Mouse (Mus musculus): ENCODE measurements at regions not wholly inside any gene's neighbourhood (a gene's known extent, or its start where the extent isn't known, plus 50 kb on each side); places are given as distances from the start of the nearest gene placed in this dataset.

DNA sequence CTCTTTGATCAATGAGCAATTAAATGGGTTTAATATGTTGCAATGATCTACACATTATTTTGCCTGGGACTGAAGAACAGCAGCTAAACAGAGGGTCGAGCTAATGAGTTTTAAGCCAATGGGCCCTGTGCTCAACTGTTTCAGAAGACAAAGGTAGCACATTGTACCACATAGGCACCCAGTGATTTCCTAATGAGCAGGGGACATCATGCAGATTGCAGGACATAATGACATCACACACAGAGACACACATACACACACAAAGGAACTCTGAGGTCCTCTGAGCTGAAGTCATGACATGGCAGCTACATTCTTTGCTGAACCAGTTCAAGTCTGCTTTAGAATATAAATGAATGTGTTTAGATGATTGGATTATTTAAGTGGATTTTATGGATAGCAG, 71.9 kb downstream of the Zfp330 start:
- DNase-seq (ENCODE audit: low spot score in 2 of 2): no peak

DNA sequence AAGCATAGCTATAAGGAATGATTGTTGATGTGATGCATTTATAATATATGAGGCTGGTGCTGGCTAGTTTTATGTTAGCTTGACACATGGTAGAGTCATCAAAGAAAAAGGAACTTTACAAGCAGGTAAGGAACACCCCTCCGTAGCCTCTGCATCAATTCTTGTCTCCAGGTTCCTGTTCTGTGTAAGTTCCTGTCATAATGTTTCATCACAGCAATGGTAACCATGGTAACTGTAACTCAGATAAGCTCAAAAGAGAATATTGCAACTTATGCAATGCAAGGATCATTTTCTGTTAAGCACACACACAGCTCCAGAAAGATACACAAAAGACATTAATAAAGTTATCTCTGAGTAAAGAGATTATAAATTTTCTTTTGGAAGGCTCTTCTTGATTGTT, 73.5 kb downstream of the Zfp330 start:
- DNase-seq (ENCODE audit: low spot score in 2 of 2): no peak

DNA sequence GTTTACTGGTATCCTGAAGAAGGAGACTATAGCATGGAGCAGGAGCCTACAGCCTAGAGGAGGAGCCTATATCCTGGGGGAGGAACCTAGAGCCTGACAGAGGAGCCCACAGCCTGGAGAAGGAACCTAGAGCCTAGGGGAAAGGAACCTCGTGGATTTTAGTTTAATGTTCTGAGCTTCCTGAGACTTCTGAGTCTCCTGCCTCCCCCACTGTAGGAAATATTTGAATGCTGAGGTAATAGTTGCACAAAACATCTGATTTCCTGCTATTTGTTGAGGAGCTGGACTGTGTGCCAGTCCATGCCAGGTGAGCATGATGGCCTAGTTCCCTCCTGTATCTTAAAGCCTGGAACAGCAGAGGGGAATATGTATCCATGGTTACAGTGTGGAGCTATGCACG, 74.7 kb downstream of the Zfp330 start:
- peak; percentile 15 to 66 for DNase-seq (ENCODE audit: low spot score in 2 of 2)

DNA sequence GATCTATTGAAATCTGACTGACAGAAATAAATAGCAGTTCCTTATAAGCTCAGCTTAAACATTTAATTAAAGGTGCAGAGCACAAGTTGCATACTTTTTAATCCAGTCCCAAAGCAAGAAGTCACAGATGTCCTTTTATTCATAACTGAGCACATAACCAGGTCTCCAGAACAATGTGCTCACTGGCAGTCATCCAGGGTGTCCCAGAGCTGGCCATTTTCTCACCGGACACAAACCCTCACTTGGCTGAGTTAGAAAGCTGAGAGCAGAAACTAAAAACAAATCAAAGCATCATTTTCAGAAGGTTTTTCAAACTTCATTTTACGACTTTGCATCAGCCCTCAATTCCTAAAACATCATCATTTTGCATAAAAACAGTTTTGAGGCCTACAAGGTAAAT, 75.9 kb downstream of the Zfp330 start:
- DNase-seq (ENCODE audit: low spot score in 2 of 2): peak; percentile 35 to 47

DNA sequence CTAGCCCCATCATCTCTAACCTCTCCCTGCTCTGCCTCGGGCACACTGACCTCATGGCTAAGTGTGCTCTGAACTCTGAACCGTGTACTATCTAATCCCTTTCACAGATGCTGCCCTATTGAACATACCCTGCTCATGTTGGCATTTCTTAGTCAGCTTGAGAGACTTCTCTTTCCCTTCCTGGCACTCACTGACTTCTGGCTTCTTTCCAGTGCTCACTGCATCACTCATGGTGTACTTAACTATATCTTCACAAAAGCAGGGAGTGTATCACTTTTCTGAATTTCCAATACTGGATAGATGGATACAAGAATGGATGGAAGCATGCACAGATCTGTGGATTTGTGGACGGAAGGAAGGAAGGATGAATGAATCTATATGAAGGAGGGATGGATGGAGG, 80.9 kb downstream of the Zfp330 start:
- DNase-seq (ENCODE audit: low spot score in 2 of 2): no peak

DNA sequence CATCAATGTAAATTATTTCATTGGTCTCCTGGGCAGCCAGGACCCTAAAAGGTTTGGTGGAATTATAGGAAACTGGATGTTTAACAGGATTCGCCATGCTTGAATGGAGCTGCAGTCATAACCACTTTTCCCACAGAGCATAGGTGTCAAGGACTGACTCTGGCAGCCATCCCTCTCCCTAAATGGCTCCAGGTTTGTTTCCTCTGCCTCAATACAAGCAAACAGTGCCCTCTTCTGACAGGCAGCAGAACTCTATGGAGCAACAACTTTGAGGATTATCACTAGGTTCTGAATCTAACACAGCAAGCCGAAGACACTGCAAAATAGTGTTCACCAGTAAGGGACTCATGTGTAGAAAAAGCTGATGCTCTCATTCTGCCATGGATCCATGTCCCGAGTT, 84.6 kb downstream of the Zfp330 start:
- peak; percentile 7 to 42 for DNase-seq (ENCODE audit: low spot score in 2 of 2)

DNA sequence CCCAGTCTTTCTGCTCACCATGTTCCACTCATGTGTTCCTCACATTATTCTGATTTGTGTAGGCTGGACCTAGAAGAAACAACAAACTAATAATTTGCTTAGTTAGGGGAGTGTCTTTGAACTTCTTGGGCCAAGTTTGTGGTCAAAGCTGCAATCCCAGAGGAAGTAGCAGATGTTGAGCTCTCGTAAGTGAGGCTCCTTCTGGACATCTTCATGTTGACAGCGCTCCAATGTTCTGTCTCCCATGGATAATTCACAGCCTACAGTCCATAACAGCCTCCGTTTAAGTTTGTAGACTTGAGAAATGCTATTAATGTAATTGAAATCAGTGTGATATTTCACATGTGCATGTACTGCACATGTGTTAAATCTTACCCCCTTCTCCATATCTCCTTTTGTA, 88.0 kb downstream of the Zfp330 start:
- peak; percentile 54 to 57 for DNase-seq (ENCODE audit: low spot score in 2 of 2)

DNA sequence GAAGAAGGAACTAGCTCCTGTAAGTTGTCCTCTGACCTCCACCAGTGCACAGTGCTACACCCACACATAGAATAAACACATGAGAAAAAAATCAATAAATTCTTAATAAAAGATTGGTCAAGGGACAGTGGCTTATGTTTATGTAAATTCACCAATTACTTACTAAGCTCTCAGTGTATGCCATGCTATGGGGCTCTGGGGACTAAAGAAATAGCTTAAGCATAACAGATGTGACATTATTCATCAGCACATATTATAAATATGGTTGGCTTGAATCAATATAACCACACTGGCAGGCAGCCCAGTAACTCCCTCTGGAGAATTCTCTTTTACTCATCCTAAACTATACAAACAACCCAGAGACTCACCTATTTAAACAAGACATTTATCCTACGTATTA, 95.2 kb downstream of the Zfp330 start:
- DNase-seq (ENCODE audit: low spot score in 2 of 2): no peak

DNA sequence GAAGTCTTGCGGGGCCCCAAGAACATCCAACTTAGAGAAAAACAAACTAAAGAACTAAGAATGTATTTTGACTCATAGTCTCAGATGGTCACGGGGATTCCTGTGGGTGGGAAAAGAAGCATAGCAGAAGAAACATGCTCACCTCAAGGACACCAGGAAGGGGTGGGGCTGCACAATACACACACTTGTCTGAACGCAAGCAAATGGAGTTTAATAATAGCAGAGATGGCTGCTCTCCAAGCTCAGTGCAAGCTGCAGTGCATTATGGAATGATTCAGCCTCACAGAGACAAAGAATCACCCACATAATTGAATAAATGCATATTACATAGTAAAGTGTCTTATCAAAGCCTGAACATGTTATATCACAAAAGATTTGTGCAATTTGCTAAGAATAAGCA, 96.2 kb downstream of the Zfp330 start:
- DNase-seq (ENCODE audit: low spot score in 2 of 2): no peak

DNA sequence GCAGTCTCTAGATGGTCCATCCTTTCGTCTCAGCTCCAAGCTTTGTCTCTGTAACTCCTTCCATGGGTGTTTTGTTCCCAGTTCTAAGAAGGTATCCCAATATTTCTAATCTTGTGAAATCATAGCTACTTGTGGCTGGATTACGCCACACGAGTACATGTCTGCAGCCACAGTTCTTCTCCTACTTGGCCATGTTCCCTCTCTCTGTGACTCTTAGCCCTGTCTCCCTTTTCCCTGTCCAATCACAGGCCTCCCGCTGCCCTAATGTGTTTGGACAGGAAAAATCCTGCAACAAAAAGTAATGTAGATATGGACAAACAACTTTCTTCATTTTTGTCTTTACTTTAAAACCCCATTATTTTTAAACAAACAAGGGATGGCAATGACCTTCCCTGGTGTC, 104.7 kb downstream of the Zfp330 start:
- no peak for DNase-seq (ENCODE audit: low spot score in 2 of 2)

DNA sequence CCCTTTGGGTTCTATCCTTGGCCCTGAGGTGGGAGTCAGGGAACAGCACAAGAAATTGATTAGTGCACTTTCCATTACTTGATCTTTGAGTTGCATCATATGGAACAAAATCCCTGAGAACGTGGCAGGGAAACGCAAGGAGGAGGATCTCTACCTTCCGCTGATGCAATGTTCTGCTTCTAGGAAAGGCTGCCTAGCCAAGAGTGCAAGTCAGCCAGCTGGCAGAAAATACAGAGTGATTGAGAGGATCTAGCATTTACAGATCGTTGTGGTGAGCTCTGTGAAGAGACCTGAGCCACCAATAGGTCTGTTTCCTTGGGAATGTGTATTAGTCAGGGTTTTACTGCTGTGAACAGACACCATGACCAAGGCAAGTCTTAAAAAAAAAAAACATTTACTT, 108.8 kb downstream of the Zfp330 start:
- no peak for DNase-seq (ENCODE audit: low spot score in 2 of 2)

DNA sequence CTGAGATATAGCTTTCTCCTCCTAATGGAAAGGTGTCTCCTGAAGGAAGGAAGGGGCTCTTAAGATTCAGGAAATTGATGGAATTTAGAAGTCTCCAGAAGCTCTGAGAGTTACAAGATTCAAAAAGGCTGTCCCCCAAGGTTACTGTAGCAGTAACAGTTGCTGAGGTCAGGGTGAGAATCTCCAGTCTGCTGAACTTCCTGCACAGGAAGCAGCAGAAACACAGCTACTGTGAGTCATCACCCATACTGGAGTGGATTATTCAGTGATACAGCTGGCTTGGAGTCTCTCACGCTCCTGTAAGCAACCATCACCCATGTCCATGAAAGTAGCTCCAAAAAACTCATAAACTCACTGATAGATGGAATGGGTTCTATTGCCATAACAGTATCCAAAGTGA, 133.5 kb downstream of the Zfp330 start:
- peak in 1 of 2 experiments; percentile 20 for DNase-seq (ENCODE audit: low spot score in 2 of 2)

DNA sequence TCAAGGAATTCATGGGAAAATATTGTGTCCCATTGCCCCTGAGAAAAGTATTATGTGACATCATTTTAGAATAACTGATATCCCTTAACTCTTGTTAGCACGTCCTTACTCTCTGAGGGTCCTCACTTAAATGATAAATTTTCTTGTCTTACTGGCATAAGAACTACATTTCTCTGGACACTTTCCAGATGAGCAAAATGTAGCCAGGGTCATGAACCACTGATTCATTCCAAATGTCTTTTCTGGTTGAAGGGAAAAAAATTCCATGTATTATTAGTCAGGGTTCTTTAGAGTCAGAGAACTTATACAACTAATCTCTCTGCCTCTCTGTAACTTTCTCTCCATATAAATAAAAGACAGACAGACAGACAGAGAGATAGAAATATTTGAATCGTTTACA, 143.5 kb downstream of the Zfp330 start:
- DNase-seq (ENCODE audit: low spot score in 2 of 2): no peak

DNA sequence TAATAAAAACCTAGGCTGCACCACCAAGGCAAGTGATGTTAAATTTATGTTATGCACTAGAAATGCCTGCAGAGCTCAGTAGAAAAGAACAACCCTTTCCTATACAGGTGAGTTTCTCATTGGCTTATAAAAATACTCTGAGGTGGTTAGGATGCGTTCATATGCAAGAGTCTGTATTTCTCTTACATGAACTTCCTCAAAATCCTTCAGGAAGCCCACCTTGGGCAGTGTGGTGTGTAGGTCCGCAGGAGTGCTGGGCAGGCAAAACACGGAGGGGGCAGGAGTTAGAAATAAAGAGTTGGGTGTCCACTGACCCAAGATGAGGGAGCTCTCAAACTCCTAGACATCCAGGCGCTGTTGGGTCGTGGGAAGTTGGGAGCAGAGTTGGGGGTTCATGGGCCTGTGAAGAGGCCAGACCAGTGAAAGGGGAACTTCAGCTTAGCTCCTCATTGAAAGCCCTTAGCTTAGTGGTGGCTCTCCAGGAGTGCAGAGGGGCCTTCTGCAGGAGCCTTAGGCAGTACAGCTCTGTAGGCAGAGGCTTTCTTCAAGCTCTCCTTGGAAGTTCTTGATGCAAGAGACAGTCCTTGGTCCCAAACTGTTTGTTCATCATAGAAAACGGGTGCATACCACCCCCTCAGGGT, 150.0 kb downstream of the Zfp330 start:
- no peak for DNase-seq (ENCODE audit: low spot score in 2 of 2)

DNA sequence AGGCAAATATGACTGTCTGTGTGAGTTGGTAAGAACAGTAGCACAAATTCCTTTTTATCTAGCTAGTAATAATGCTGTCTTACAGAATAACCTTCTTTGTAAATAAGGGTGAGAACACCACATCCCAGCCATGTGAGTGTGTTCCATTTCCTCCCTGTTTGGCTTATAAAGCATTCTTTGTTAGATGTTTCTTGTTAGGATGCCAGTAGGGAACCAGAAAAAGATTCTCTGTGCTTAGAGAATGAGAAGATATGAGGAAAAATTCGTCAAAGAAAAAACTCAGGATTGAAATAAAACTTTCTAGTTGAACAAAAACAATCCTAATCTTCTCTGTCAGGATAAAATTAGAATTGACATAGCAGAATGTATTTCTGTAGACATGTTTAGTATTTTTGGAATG, 155.3 kb downstream of the Zfp330 start:
- no peak for DNase-seq (ENCODE audit: low spot score in 2 of 2)

DNA sequence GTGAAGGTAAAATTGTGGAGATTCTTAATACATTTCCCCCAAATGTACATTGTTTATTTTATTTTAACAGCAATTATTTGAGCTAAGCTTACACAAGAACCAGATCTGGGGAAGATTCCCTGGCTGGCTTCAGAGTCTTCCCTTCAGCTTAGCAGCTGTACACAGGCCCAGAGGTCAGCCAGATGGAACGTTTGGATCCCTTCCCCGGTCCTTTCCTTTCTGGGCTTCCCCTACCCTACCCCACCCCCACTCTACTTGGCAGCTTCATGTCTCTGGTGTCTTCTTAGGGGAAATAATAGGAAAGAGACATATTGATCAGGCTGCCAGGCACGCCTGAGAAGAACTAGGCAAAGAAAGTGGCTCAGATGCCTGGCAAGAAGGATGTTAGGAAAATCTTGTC, 172.4 kb downstream of the Zfp330 start:
- DNase-seq (ENCODE audit: low spot score in 2 of 2): peak; percentile 75 to 76

DNA sequence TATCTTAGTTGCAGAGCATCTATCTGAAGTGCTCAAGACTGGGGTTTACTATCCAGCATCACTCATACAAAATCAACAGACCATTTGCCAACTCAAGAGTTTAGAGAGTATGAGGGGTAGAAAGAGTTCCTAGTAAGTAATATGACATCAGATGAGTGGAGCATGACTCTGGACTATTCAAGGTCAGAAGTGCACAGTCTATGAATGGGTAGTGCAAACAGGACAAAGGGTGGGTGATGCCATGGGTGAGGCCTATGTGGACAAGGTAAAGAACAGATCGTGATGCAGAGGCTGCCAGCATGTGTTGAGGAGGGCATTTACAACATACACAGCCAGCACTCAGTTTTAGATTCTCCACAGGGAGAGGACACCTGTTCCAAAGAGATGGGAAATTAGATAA, 170.4 kb upstream of the Il15 start:
- no peak for DNase-seq (ENCODE audit: low spot score in 2 of 2)

DNA sequence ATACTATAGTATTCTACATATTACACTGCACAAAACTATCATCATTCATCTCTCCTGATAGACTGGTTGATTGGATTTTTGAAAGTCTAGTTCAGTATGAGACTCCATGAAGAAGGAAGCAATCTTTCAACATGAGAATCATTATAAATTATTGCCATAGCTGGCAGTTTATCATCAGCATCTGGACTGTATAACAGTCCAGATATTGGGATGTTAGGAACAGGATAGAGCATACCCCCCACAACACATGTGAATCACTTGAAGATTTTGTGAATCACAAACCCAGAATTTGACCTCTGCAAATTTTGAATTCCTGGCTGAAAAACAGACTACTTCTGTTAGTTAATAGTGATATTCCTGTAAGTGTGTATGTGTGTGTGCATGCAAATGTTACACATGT, 135.1 kb upstream of the Il15 start:
- DNase-seq (ENCODE audit: low spot score in 2 of 2): no peak

DNA sequence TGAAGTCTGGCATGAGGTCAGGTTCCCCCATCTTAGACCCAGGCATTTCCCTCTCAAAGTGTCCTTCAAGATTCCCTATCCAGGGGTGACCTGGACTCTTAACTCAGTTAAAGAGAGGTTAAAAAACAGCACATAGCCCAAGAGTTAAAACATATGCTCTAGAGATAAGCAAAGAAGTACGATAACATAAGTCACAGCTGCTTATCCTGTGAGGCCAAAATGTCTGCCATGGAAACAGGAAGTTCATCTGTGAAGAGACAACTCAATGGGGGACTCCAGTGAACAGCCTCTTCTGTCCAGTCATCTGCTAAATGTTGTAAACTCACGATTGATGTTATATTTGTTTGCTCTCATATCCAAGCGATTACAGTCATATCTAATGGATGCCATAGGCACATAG, 126.1 kb upstream of the Il15 start:
- no peak for DNase-seq (ENCODE audit: low spot score in 2 of 2)

DNA sequence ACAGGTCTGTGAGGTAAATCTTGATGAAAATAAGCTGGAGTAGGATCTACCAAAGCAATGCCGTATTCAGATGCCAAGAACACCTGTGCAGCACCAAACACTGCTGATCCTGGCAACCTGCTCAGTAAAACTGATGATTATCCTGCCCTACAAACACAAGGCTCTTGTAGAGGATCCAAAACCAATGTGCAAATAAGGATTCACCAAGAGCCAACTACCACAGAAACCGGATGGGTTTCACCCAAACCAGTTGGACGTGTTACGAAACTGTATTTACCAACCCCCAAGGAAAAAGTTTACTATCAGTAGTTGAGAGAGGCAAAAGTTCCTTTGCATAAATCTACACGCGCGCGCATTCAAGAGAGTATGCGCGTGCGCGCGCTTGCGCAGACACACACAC, 120.8 kb upstream of the Il15 start:
- DNase-seq (ENCODE audit: low spot score in 2 of 2): no peak

DNA sequence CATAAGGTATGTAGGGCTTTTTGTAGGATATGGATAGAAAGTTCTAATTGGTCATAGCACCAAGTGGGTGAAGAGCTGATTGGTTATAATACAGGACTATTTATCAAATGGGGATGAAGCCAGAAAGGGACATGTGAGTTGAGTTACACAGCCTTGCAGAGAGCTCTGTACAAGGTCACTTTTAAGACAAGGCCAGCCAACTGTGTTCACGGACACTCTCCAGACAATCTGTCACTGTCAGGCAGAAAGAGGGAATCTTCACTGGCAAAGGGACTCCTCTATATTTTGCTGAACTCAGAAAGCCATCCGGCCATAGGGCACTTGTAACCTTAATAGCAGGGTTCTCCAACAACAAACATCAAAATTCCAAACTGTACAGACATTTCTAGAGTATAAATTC, 95.5 kb upstream of the Il15 start:
- DNase-seq (ENCODE audit: low spot score in 2 of 2): no peak

DNA sequence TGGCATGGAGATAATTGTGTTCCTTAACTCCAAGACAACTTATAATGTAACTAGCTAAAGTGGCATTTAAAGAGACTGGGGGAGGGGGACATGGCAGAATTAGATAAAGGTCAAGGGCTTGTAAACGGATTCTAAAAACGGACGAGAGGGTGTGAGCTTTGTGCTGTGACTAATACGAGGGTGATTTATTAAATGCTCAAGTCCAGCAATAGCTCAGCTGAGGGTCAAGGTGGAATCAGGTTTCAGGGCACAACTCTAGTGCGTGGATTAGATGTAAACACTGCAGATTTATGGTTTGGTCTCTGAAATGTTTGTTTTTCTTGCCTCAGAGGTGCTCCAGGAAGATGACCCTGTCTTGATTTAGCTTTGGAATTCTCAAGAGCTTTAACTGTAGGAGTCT, 74.8 kb upstream of the Il15 start:
- no peak for DNase-seq (ENCODE audit: low spot score in 2 of 2)

DNA sequence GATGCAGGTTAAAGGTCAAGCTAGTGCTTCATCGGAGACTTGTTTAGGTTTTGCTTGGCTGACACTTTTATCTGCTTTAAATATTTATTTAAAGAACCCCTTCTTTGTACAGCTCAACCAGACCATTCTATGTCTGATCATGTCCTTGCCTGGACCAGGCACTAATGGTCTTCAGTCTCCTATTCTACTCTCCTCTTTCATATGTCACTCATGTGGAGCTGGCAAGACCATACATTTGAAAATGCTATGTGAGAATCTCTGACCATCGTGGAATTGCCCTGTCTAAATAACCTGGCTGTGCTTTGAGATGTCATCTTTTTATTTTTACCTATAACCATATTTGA, 74.4 kb upstream of the Il15 start:
- DNase-seq (ENCODE audit: low spot score in 2 of 2): no peak

DNA sequence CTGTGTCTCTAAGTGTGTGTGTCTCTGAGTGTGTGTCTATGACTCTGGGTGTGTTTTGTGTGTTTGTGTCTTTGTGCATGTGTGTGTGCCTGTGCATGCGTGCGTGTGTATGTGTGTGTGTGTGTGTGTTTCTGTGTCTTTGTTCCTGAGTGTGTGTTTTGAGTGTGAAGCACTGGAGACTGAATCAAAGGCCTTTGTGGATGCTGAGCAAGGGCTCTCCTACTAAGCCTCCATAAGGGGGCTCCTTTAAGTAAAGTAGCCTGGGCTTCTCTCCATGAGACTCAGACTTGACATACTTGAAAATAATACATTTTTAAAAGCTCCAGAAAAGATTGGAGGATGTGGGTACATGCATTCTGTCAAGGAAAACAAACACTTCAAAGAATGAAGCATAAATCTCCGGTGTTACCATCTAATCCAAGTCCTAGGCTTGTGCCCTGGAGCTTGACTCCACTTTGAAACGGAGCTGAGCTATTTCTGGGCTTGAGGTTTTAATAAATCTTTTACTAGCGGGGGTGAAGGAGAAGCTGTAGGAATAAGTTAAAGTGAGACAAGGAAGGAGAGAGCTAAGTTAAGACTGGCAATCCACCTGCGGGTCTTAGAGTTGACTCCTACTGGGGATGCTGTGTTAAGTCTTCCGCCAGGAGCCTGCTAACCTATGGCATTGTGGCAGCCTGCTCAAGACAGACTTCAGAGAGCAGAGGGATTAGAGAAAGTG, 73.8 kb upstream of the Il15 start:
- no peak for DNase-seq (ENCODE audit: low spot score in 2 of 2)

Data from heart, adult 9 months (tissue).